Comparison of ENCODE assay signal across 8 mouse cellular contexts in genomic region chr14:46761186-46761585, GRCm38 (mm10). TPM values are rescaled to one million over a fixed set of nuclear protein-coding genes. Genes with fewer than 3 reads are reported as not detected.
DNase-seq lines count a peak whose midpoint lies in the region; ATAC-seq lines count a peak whose summit lies in the region.

No protein-coding gene starts in this region.

- H3K4me1 ChIP-seq in heart, embryonic 14.5 days (ENCODE audit: control insufficient read depth in 2 of 2, insufficient read depth in 2 of 2, low read length in 2 of 2): peaks cover 2 to 13% of the 10 kb centered on the region in 2 experiments; a peak in 2 of 4 replicates
- H3K4me1 ChIP-seq in hindbrain, embryonic 13.5 days (replicated peaks): peaks cover 11% of the 10 kb centered on the region
- H3K4me1 ChIP-seq in midbrain, embryonic 12.5 days: peaks cover 13% of the 10 kb centered on the region

- H3K9ac ChIP-seq in heart, embryonic 14.5 days (ENCODE audit: low read length): peak overlapping the region; percentile 83
- H3K9ac ChIP-seq in hindbrain, embryonic 13.5 days: peak overlapping the region; percentile 79
- peak overlapping the region; percentile 76 for H3K9ac ChIP-seq in midbrain, embryonic 12.5 days (replicated peaks)

- ATAC-seq in heart, embryonic 14.5 days (ENCODE audit: insufficient number of reproducible peaks, insufficient read depth, low FRiP score, low read depth): no peak
- no peak for ATAC-seq in hindbrain, embryonic 13.5 days (ENCODE audit: low FRiP score)
- ATAC-seq in midbrain, embryonic 12.5 days (ENCODE audit: low FRiP score, low read depth): no peak

- H3K36me3 ChIP-seq in heart, embryonic 14.5 days (ENCODE audit: control insufficient read depth, insufficient read depth, low read length): peaks cover 14% of the 10 kb centered on the region
- H3K36me3 ChIP-seq in hindbrain, embryonic 13.5 days: no peaks in the 10 kb centered on the region
- peaks cover 4% of the 10 kb centered on the region; the same call in 1 of the 2 replicates for H3K36me3 ChIP-seq in midbrain, embryonic 12.5 days

- H3K9me3 ChIP-seq in heart, embryonic 14.5 days (ENCODE audit: control insufficient read depth, low read length): no peaks in the 10 kb centered on the region
- peaks cover 7% of the 10 kb centered on the region; the same call in 1 of the 2 replicates for H3K9me3 ChIP-seq in hindbrain, embryonic 13.5 days
- H3K9me3 ChIP-seq in midbrain, embryonic 12.5 days: no peaks in the 10 kb centered on the region

- 38% methylated on average over 6 of the region's 6 CpGs for WGBS in heart, embryonic 14.5 days
- WGBS in hindbrain, embryonic 13.5 days: 46% methylated on average over 6 of the region's 6 CpGs
- 52% methylated on average over 6 of the region's 6 CpGs for WGBS in midbrain, embryonic 12.5 days

- H3K4me3 ChIP-seq in heart, embryonic 14.5 days (ENCODE audit: control insufficient read depth in 1 of 2, insufficient read depth in 1 of 2, low read depth in 1 of 2, low read length in 2 of 2): peak overlapping the region; percentile 68 to 82
- H3K4me3 ChIP-seq in hindbrain, embryonic 13.5 days: peak overlapping the region; percentile 60
- peak overlapping the region; percentile 78 for H3K4me3 ChIP-seq in midbrain, embryonic 12.5 days

- DNase-seq in heart, postnatal 36 days: no peak
- peak; percentile 25 for DNase-seq in c-Kit-negative CD71-positive TER-119-positive erythroid progenitor cells, embryonic 14.5 days (ENCODE audit: low read depth, low spot score)
- DNase-seq in adrenal gland, postnatal 4 days (ENCODE audit: low spot score in 2 of 2): no peak
- no peak for DNase-seq in thymus, postnatal 4 days
- DNase-seq in frontal cortex, postnatal 10 days (ENCODE audit: low spot score in 2 of 2): no peak

- intact Hi-C loops in heart, postnatal 36 days (cut with DNase I): no loop called here

- H3K4me2 ChIP-seq in heart, embryonic 14.5 days (ENCODE audit: low read length): peak overlapping the region; percentile 90
- H3K4me2 ChIP-seq in hindbrain, embryonic 13.5 days: peak overlapping the region; percentile 93
- peak overlapping the region; percentile 67 for H3K4me2 ChIP-seq in midbrain, embryonic 12.5 days (replicated peaks)

- H3K27ac ChIP-seq in heart, embryonic 14.5 days (replicated peaks in 1 of 2; ENCODE audit: control insufficient read depth in 1 of 2, insufficient read depth in 1 of 2, low read depth in 2 of 2, low read length in 2 of 2): no peak overlapping the region
- H3K27ac ChIP-seq in hindbrain, embryonic 13.5 days: no peak overlapping the region
- H3K27ac ChIP-seq in midbrain, embryonic 12.5 days (replicated peaks): no peak overlapping the region

- H3K27me3 ChIP-seq in heart, embryonic 14.5 days (ENCODE audit: control insufficient read depth, insufficient read depth, low read length): no peaks in the 10 kb centered on the region
- H3K27me3 ChIP-seq in hindbrain, embryonic 13.5 days: no peaks in the 10 kb centered on the region
- H3K27me3 ChIP-seq in midbrain, embryonic 12.5 days: no peaks in the 10 kb centered on the region

RNA-seq across cellular contexts. Expression of gene Cdkn3, which starts 0.8 kb away (rescaled TPM):
- 50.1 and 57.5 TPM in 2 replicates for polyA plus RNA-seq in heart, embryonic 14.5 days (2014; fragmentation: Nextera tagmentation; extraction: Ambion mirVana)
- 1 to 10 TPM in 1 of 2 experiments, under 1 TPM in 1; 0.78 to 1.5 TPM for total RNA-seq in heart, postnatal 36 days (2021)
- polyA plus RNA-seq in hindbrain, embryonic 13.5 days (2015; fragmentation: Nextera tagmentation; extraction: Ambion mirVana): 11.0 and 15.2 TPM in 2 replicates
- polyA plus RNA-seq in midbrain, embryonic 12.5 days (2016; fragmentation: Nextera tagmentation; extraction: Ambion mirVana): 34.5 and 40.4 TPM in 2 replicates
- total RNA-seq in adrenal gland, postnatal 4 days (2021): 10 to 100 TPM; 13.5 to 17.2 TPM

RNA-seq across cellular contexts. Expression of gene Cnih1, which starts 27.0 kb away (rescaled TPM):
- polyA plus RNA-seq in heart, embryonic 14.5 days (2014; fragmentation: Nextera tagmentation; extraction: Ambion mirVana): 164 and 174 TPM in 2 replicates
- 10 to 100 TPM; 51.1 to 51.7 TPM for total RNA-seq in heart, postnatal 36 days (2021)
- 190 and 199 TPM in 2 replicates for polyA plus RNA-seq in hindbrain, embryonic 13.5 days (2015; fragmentation: Nextera tagmentation; extraction: Ambion mirVana)
- polyA plus RNA-seq in midbrain, embryonic 12.5 days (2016; fragmentation: Nextera tagmentation; extraction: Ambion mirVana): 178 TPM in 2 replicates
- 10 to 100 TPM; 97.2 to 98.1 TPM for total RNA-seq in adrenal gland, postnatal 4 days (2021)
